Mouse (Mus musculus) kidney, postnatal 36 days (tissue): ENCODE data around the gene Rc3h2.

ENCODE experiments used
- DNase-seq, 2 experiments: peaks; one replicate each; pipeline ENCODE4 v3.0.0; 2021 to 2022; ENCODE audit warnings: mixed read lengths in 2 of 2

Gene Rc3h2

DNA sequence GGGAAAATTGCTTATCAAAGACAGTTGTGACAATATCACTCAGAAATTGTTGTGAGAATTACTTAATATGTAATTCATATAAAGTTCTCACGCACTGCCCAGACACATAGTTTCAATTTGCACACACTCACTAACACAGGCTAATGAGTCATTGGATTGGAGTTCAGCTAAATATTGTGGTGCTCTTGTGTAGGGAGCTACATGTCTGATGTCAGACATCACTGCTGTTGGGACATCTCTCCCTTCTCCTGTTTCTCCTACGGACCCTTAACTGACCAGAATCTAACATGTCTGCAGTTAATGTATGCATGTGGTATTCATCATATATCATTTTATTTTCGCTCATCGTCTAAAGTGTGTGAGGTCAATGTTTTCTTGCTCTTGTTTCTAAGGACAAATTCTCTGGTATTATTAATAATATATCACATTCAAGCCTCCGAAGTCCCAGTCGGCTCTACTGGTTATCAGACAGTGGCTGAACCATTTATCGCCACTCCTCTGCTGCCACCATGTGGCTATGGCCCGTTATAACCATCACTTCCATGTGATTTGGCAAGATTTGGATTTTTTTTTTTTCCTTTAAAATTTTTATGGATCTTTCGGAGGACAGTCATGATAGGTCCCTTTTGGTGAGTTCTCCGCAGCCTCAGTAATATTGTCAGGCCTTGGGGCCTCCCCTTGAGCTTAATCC is 84.1 kb downstream of the Rc3h2 start:
- DNase-seq, result peak; percentile 30 to 78

DNA sequence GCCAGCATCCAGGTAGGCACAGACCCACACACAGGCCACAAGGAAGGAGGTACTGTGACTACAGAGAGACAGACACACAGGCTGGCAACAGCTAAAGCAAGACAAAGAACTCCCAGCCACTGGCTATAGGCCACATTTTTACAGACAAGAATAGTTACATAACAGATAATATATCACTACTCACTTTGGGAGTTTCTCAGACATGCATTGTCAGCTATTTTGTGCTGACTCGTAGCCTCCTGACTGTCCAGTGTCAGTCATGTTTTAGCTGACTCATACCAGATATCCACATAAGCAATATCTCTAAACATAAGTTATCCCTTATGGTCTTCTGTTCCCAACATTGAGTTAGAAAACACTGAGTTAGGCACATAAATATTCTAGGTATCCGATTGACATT is 89.4 kb downstream of the Rc3h2 start:
- no peak for DNase-seq

DNA sequence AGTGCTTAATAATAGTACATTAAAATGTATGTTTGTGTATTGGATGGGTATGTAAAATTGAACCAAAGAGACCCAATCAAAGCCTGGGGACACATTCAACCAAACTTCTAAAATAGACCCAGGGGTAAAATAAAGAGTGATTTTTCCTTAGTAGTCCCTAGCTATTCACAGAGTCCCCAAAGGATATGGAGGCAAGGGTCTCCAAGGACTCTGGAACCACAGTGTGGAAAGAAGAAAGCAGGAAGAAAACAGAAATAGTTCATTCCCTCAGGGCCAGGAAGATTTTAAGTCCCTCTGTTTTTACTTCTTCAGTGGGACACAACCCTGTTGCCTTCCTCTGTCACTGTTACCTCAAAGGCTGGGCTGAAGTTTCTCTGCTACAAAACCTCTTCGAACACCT is 96.5 kb downstream of the Rc3h2 start, which contains the start of gene Olfr368:
Olfr368 (plus strand) TSS at position 301 of the 400 bp plus-strand sequence.
- DNase-seq, result no peak
